Mouse (Mus musculus) adrenal gland, adult 8-10 months (tissue): ENCODE data around the gene 1700028P14Rik. TPM values are rescaled to one million over a fixed set of nuclear protein-coding genes. Genes with fewer than 3 reads are reported as not detected.
"Not testable (repeated sequence)": the region's sequence is repeated elsewhere in the genome, so short reads cannot be mapped to it uniquely, and the experiment has no call there.

Source experiments
- DNase-seq: peaks from one replicate; pipeline ENCODE4 v3.0.0; 2022
- total RNA-seq, 4 experiments: library from RNA; stranded (reverse); gene quantifications; 2 replicates each; pipeline ENCODE4 v1.2.4; 2022

Gene 1700028P14Rik
- under 1 TPM in 1 of 4 experiments, not detected in 3; 0.35 TPM for total RNA-seq

GRCm38 (mm10) chr19:23652644-23653043 is at the start of gene 1700028P14Rik:
TSS of gene 1700028P14Rik (minus strand) at chr19:23652812.
- DNase-seq, result peak; percentile 11

DNA sequence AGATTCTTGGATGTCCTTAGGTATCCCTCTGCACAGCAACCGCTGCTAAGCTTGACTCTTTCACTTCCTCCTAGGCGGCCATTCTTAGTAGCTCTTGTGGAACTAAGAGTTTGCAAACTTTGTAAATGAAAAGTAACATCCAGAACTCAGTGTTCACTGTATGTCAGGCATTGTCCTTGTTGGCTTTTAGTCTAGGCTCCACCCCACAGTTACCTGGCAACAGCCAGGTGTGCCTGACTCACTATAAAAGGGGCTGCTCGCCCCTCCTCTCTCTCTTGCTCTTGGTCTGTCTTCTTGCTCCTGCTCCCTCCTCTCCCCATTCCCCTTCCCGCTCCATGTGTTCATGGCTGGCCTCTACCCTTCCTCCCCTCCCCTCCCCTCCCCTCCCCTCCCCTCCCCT is 46.5 kb upstream of the 1700028P14Rik start:
- DNase-seq, result no peak

DNA sequence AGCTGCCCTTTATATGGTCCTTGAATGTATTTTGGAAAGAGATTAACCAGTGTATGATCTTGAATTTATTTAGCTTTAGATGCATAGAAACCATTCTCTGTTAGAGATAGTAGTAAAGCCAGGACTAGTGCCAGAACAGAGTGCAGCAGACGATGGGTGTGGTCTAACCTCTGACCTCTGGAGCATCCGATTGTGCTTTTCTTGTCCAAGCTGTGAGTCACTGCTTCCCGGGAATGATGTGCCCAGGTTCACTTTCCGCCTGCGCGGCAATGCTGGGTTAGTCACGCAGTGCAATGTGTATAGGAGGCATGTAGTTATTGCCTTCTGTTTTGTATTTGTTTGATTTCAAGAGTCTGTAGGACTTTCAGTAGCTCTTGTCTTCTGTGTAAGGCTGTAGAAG is 45.8 kb upstream of the 1700028P14Rik start:
- peak; percentile 21 for DNase-seq

- peak; percentile 64 for DNase-seq
Observed at GRCm38 (mm10) chr19:23697861-23698260, 45.2 kb upstream of the 1700028P14Rik start.

GRCm38 (mm10) chr19:23694344-23694743 is 41.7 kb upstream of the 1700028P14Rik start:
- no peak for DNase-seq

GRCm38 (mm10) chr19:23688421-23688946 is 35.9 kb upstream of the 1700028P14Rik start:
- no peak for DNase-seq

- peak; percentile 81 for DNase-seq
Observed at GRCm38 (mm10) chr19:23687296-23688021, 34.8 kb upstream of the 1700028P14Rik start, which contains the start of gene Ptar1. TSS of gene Ptar1 (plus strand) at chr19:23687429.

GRCm38 (mm10) chr19:23686962-23687295 is 34.3 kb upstream of the 1700028P14Rik start:
- DNase-seq, result no peak

- not testable (repeated sequence) for DNase-seq
Observed at GRCm38 (mm10) chr19:23675656-23676055, 23.0 kb upstream of the 1700028P14Rik start.

DNA sequence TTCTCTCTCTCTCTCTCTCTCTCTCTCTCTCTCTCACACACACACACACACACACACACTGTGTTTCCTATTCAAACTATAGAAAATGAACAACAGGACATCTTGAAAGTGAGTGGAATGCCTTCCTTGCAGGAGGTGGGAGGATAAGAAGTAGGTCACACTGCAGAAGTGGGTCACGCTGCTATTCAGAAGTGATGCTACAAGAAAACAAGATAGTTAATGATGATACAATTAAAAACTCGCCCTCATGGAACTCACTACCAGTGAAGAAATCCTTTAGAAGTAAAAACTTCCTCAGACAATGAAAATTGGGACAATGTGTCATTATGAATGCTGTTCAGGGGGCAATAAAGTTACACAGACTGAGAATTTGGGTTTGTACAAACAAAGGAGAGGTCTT is 20.4 kb upstream of the 1700028P14Rik start:
- DNase-seq, result no peak

- no peak for DNase-seq
Observed at GRCm38 (mm10) chr19:23668142-23668655, 15.6 kb upstream of the 1700028P14Rik start.

DNA sequence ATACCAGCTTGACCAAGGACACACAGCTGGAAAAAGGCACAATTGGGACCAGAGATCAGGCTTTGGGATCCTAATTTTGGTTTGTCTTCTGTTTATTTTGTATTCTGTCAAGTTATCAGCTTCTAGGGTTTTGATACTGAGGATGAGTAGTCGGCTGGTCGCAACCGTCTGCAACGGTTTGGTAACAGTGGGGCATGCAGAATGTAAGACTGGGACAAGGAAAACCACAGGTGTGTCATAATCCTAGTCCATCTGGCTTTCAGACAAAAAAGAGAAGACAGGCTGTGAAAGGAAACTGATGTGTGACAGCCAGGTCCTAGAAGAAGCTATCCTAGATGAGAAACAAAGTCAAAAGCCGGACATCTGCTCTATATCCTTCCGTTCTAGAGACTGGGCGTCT is 11.5 kb upstream of the 1700028P14Rik start:
- DNase-seq, result no peak

- no peak for DNase-seq
Observed at GRCm38 (mm10) chr19:23658350-23658749, 5.7 kb upstream of the 1700028P14Rik start.

DNA sequence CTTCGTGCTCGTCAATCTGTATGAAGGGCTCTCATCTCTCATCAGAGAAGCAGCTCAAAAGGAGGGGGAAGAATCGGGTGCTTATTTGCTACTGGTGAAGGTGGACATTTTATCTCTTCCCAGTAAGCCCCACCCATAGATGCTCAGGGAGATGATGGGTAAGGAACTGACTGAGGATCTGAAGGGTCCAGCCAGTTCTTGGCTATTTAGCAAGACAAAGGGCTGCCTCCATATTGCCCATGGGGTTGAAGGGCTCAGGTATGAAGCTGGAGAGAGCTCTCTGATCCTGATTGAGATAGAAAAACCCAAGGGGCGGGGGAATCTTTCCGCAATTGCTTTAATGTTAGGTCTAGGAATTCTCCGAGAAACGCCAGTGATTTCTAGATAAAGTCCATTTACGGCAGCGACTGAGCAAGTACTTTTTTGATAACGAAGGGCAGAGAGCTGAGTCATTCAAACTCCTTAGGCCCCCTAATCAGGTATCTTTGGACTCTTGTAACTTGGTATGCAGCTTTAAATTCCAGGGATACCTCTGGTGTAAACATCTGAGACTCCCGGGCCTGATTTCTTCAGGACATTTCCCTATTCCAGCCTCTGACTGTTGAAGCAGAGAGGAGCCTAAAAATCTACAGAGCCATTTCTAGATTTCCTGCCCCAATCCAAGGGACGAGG is 4.8 kb upstream of the 1700028P14Rik start:
- no peak for DNase-seq

DNA sequence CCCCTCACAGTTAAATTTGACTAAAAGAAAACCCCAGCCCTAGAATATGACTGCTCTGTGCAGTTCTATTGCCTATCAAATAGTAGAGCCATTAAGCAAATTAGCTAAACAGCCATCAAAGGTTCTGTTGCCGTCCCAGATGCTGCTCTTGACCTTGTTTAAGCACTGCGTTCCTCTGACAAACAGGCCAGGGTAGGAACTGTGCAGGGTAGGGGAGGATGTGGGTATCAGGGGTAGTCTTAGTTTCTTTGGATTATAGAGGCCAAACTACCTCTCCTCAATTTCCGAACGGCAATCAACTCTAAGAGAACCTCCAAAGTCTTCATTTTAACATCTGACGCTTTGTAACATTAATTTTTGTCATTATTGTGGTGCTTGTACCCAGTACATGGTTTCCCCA is 542 bp upstream of the 1700028P14Rik start:
- DNase-seq, result no peak

DNA sequence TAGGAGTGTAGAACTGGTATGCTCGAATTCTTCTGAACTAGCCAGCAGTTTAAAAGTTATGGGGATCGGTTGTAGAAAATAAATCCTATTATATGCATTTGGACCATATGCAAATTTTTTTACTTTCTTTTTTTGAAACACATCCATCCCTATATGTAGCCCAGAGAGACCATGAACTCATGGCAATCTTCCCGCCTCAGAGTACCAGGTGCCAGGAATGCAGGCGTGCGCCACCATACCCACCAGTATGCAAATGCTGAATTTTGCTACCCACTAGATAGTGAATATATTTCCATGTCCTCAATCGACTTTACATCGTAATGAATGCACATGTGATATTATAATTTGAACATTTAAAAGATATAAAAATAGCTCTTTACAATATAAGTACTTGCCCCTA is 5.3 kb downstream of the 1700028P14Rik start:
- no peak for DNase-seq

DNA sequence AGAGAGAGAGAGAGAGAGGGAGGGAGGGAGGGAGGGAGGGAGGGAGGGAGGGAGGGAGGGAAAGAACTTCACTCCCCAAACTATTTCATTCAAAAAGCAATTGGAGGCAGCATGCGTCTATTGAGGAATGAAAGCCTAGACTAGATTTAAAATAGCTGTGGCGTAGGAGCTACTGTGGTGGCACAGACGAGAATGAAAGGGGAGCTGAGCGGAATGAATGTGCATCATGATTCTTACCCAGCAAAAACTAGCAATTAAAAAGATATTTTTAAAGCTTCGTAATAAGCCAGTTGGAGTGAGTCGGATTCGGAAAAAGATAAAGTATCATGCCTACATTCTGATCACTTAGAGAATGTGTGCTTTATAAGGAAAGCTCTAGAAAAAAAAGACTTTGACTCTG is 7.3 kb downstream of the 1700028P14Rik start:
- DNase-seq, result no peak

DNA sequence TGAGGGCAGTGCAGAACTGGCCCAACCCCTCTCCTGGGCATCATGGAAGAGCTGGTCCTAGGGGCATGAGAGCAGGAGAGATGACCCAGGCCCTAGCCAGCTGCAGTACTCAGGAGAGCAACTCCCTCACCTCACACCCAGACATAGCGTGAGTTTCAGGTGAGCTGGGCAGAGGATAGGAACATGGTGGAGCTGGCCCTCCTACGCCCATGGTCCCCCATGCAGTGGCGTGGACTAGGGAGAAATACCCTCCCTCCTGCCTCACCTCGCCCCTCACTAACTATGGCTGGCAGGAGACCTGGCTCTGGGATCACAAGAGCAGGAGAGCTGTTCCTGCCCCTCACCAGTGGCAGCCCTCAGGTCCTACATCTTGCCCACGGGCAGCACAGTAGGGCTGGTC is 8.8 kb downstream of the 1700028P14Rik start:
- no peak for DNase-seq

DNA sequence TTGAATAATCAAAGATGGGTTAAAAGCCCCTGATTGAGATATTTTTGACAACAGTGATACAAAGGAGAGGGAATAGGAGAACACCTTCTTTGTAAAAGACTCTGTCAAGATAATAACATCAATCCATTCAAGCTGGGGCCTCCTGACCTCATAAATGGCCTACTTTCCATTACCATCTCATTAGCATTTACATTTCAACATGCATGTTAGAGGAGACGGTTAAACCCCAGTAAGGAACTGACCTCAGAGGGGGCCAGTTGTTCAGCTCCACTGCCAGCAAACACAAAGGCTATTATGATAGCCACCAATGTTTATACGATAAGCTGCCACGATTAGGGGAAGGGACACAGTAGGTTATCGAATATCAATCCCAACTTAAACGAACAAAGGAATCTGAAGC is 15.8 kb downstream of the 1700028P14Rik start:
- no peak for DNase-seq

- DNase-seq, result no peak
Observed at GRCm38 (mm10) chr19:23631611-23632492, 20.8 kb downstream of the 1700028P14Rik start.

DNA sequence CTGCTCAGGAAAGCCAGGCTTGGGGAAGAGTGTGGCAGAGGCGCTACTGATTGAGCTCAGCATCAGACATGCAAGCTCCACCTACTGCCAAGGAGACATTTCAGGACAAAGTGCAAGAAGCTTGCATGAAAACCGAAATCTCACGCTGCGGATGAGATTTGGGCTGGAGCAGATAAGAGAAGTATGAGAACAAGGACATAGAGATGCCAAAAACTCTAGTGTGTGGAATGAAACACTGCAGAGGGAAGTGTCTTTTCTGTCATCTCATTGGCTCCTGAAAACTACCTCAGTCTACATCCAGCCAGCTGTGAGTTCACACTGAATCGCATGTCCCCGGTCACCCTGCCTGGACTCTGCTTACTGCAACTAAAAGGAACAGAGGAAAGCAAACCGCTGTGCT is 38.3 kb downstream of the 1700028P14Rik start:
- DNase-seq, result no peak

- DNase-seq, result no peak
Observed at GRCm38 (mm10) chr19:23609724-23610123, 42.9 kb downstream of the 1700028P14Rik start.

- no peak for DNase-seq
Observed at GRCm38 (mm10) chr19:23607951-23608350, 44.7 kb downstream of the 1700028P14Rik start.
